Mouse (Mus musculus) heart, adult 2 months (tissue): ENCODE data around the gene Wdr20.

Source experiments
- CTCF ChIP-seq: fragments of 200-600 bp; IDR thresholded peaks from 2 replicates; pipeline ENCODE4 v1.8.1; 2022; ENCODE audit warnings: antibody characterized with exemption, mild to moderate bottlenecking, moderate library complexity
- POLR2A ChIP-seq: fragments of 200-500 bp; IDR thresholded peaks from 2 replicates; pipeline ENCODE4 v1.6.1; 2011; ENCODE audit warnings: mild to moderate bottlenecking, low read depth, low read length, control low read depth; ENCODE audit not compliant: insufficient read depth

GRCm38 (mm10) chr12:110738158-110738921 lies 596 bp downstream of the Wdr20 start:
- TF ChIP-seq POLR2A = no peak
- TF ChIP-seq CTCF = no peak
